Mouse (Mus musculus) gonadal fat pad, adult 2 months (tissue): ENCODE results near the gene Sbno2. TPM values are rescaled to one million over a fixed set of nuclear protein-coding genes. Genes with fewer than 3 reads are reported as not detected.
A peak's percentile ranks its signal among the peaks of the same experiment; 100 is the strongest.

Experiments
- DNase-seq: peaks from one replicate; pipeline ENCODE4 v3.0.0-alpha.2; 2012; ENCODE audit warnings: low read depth
- polyA plus RNA-seq: library from polyadenylated mRNA; depleted of rRNA; stranded (reverse); fragments of >200 nt; gene quantifications from 2 replicates; pipeline ENCODE4 v1.2.3, GENCODE M21; 2012

Gene Sbno2
- polyA plus RNA-seq, 1 experiment: 38.6 TPM

GRCm38 (mm10) chr10:80123932-80124562 is 18.7 kb upstream of the Sbno2 start:
- DNase-seq: no peak

- no peak for DNase-seq
Measured at GRCm38 (mm10) chr10:80121639-80122038, 16.3 kb upstream of the Sbno2 start.

- no peak for DNase-seq
Measured at GRCm38 (mm10) chr10:80120146-80120545, 14.8 kb upstream of the Sbno2 start.

GRCm38 (mm10) chr10:80118552-80118951 is 13.2 kb upstream of the Sbno2 start:
- DNase-seq: no peak

GRCm38 (mm10) chr10:80117736-80118135 is 12.4 kb upstream of the Sbno2 start:
- DNase-seq: no peak

- no peak for DNase-seq
Measured at GRCm38 (mm10) chr10:80116927-80117691, 11.7 kb upstream of the Sbno2 start.

- no peak for DNase-seq
Measured at GRCm38 (mm10) chr10:80116563-80116926, 11.2 kb upstream of the Sbno2 start.

GRCm38 (mm10) chr10:80115944-80116335 is 10.6 kb upstream of the Sbno2 start:
- DNase-seq: no peak

GRCm38 (mm10) chr10:80115290-80115943 is 10.0 kb upstream of the Sbno2 start, which contains the start of gene Stk11:
Gene Stk11, plus strand, starts transcription at chr10:80115803.
- DNase-seq: peak; percentile 100

GRCm38 (mm10) chr10:80114341-80115284 is 9.2 kb upstream of the Sbno2 start:
- no peak for DNase-seq

GRCm38 (mm10) chr10:80107678-80108077 is 2.3 kb upstream of the Sbno2 start:
- no peak for DNase-seq

- peak; percentile 67 for DNase-seq
Measured at GRCm38 (mm10) chr10:80105926-80106325, 555 bp upstream of the Sbno2 start.

- no peak for DNase-seq
Measured at GRCm38 (mm10) chr10:80104181-80104580, 1.2 kb downstream of the Sbno2 start.

- no peak for DNase-seq
Measured at GRCm38 (mm10) chr10:80103032-80103431, 2.3 kb downstream of the Sbno2 start.

GRCm38 (mm10) chr10:80102216-80102915 is 3.0 kb downstream of the Sbno2 start:
- no peak for DNase-seq

- no peak for DNase-seq
Measured at GRCm38 (mm10) chr10:80100982-80101381, 4.4 kb downstream of the Sbno2 start.

GRCm38 (mm10) chr10:80098630-80099029 is 6.7 kb downstream of the Sbno2 start:
- no peak for DNase-seq

- no peak for DNase-seq
Measured at GRCm38 (mm10) chr10:80097275-80097674, 8.1 kb downstream of the Sbno2 start.

GRCm38 (mm10) chr10:80095547-80095946 is 9.8 kb downstream of the Sbno2 start:
- DNase-seq: no peak

- no peak for DNase-seq
Measured at GRCm38 (mm10) chr10:80094684-80095083, 10.7 kb downstream of the Sbno2 start.

- no peak for DNase-seq
Measured at GRCm38 (mm10) chr10:80094085-80094484, 11.3 kb downstream of the Sbno2 start.
